Mouse (Mus musculus): ENCODE measurements around the gene Ppme1. TPM values are rescaled to one million over a fixed set of nuclear protein-coding genes. Genes with fewer than 3 reads are reported as not detected.

The Ppme1 gene
- polyA plus RNA-seq (2012; rRNA removed) = 77.0 and 93.3 TPM in 2 replicates

DNA sequence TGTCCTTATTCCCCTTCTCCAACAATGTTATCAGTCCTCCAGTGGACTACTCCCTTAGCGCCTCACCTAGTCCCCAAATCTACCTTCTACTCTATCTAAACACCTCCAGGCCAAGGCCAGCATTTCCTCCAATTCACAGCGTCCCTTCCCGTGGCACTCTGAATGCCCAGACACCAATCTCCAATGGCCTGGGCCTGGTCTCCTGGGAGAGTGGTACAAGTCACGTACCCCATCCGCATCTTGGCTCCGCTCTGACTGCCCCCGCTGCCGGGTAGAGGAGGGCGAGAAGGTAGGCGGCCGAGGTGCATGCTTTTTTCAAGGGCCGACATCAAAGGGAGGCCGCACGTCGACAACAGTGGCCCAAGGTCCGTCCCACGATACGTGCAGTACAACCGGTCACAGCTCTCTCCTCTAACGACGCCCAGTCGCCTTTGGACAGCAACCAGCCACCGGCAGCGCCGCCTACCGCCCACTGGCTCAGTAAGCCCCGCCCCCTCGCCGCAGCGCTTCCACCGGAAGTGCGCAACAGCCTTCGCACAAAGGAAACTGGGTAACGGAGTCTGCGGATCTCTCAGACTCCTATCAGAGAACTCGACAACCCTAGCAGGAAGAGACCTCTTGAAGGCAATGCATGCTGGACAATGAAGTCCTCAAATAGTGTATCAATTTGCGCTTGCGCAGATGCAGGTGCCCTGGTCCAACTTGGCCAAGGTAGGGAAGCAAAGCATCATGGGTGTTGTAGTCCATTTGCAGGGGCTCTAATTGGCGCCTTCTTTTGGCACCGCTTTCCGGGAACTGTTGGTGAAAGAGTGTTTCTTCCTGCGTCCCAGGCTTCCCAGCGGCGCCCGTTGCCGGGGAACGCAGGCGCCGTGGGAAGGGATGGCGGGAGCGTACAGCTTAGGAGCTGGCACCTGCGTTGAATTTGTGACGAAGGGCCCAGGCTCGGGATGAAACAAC is at the start of gene Ppme1, which contains the start of gene C2cd3:
Gene Ppme1 (minus strand): TSS at position 813 of the 957 bp plus-strand sequence.
Gene C2cd3 (plus strand): TSS at position 739 of the 957 bp plus-strand sequence.
- TF ChIP-seq POLR2A (IDR thresholded peaks at IDR 0.05; ENCODE audit: borderline replicate concordance, extremely low read depth, low read depth, low read length) (peak; percentile 98), CTCF (IDR thresholded peaks at IDR 0.05; ENCODE audit: insufficient read depth, low read length) (no peak)
- DNase-seq = peak; percentile 98
- H3K4me1 ChIP-seq (ENCODE audit: control insufficient read depth, insufficient read depth, low read length) = no peaks in the 10 kb centered on the region; the same call in 1 of the 2 replicates
- under 1% methylated on average over 54 of the region's 54 CpGs for WGBS
- H3K4me3 ChIP-seq (replicated peaks; ENCODE audit: extremely low read depth, low read depth, low read length) = peak within 1 kb of the TSS; percentile 90

DNA sequence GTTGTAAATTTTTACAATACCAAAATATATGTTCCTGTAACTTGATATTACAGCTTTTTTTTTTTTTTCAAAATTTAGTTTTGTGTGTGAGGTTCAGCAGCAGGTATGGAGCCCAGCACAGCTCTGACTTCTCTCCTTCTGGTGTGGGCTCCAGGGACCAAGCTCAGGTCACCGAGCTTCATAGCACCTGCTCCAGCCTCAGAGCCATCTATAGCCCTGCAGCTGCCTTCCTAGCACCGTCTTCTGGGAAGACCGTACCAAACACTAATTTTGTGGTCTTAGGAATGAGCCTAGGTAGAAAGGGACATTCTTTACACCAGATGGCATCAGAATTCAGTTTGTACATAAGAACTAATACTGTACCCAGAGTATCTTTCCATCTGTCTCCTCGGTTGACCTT is 36.6 kb upstream of the Ppme1 start:
- Histone ChIP-seq H3K4me1 (ENCODE audit: control insufficient read depth, insufficient read depth, low read length) (no peaks in the 10 kb centered on the region), H3K4me3 (replicated peaks; ENCODE audit: extremely low read depth, low read depth, low read length) (no peak overlapping the region)
- no peak for DNase-seq
- 97% methylated on average over 4 of the region's 4 CpGs for WGBS
- TF ChIP-seq POLR2A (IDR thresholded peaks at IDR 0.05; ENCODE audit: borderline replicate concordance, extremely low read depth, low read depth, low read length) = no peak
- no peak for TF ChIP-seq CTCF (IDR thresholded peaks at IDR 0.05; ENCODE audit: insufficient read depth, low read length)

DNA sequence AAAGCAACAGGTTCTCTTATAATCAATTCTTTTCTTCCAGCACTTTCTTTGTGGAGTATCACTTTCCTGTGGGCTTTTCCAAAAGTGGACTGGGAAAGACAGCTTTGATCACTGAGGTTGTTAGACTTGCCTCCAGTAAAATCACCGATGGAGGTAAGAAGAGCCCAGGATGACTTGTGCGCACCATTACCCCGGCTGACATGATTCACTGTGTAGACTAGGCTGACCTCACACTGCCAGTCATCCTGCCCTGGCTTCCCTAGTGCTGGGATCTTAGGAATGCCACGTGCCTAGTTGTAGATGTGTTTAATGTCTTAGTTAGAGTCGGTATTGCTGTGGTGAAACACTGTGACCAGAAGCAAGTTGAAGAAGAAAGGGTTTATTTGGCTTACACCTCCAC is 35.6 kb upstream of the Ppme1 start:
- no peak for DNase-seq
- Histone ChIP-seq H3K4me1 (ENCODE audit: control insufficient read depth, insufficient read depth, low read length) (no peaks in the 10 kb centered on the region), H3K4me3 (replicated peaks; ENCODE audit: extremely low read depth, low read depth, low read length) (no peak overlapping the region)
- TF ChIP-seq POLR2A (IDR thresholded peaks at IDR 0.05; ENCODE audit: borderline replicate concordance, extremely low read depth, low read depth, low read length) (no peak), CTCF (IDR thresholded peaks at IDR 0.05; ENCODE audit: insufficient read depth, low read length) (no peak)
- 94% methylated on average over 5 of the region's 5 CpGs for WGBS

DNA sequence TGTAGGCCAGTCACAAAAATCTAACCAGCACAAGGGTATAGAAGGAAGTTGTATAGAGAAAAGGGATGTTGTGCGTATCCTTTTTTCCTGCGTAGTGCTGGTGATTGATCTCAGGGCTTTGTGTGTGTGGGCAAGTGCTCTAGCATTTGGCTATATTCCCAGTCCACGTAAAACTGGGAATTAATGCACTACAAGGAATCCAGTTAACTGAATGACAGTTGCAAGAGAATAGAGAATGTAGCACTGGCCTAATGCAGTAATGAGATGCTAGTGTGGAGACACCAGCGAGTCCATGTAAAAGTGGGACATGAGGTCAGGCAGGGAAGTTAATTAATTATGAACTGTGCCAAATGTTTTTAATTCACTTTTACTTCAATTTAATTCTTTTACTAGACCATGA is 30.6 kb upstream of the Ppme1 start:
- DNase-seq = no peak
- TF ChIP-seq POLR2A (IDR thresholded peaks at IDR 0.05; ENCODE audit: borderline replicate concordance, extremely low read depth, low read depth, low read length) = no peak
- no peak for TF ChIP-seq CTCF (IDR thresholded peaks at IDR 0.05; ENCODE audit: insufficient read depth, low read length)
- no peaks in the 10 kb centered on the region for H3K4me1 ChIP-seq (ENCODE audit: control insufficient read depth, insufficient read depth, low read length)
- 83% methylated on average over 4 of the region's 4 CpGs for WGBS
- H3K4me3 ChIP-seq (replicated peaks; ENCODE audit: extremely low read depth, low read depth, low read length) = no peak overlapping the region

DNA sequence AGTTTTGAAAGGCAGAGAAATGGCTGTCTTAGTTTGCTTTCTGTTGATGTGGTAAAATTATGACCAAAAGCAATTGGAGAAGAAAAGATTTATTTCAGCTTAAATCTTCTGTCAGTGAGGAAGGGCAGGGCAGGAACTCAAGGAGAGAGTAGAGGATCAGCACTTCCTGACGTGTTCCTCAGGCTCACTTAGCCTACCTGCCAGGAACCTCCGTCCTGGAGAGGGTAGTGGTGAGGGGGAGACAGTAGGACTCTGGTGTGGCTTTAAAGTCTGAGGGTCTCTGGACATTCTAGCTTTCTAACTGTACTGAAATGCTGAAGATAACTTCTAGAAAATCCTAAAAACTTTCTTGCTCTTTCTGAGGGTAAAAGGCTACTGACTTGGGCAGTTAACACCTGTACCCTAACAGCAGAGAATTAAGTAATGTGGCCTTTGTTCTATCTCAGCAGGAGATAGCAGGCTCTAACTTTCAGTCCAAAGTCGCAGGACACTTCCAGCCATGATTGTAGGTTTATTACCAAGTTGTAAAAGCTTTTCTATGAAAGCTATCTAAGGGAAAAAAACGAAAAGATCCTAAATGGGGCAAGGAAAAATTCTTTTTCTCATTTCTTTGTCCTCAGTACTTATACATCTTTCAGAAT is 28.9 kb upstream of the Ppme1 start:
- TF ChIP-seq POLR2A (IDR thresholded peaks at IDR 0.05; ENCODE audit: borderline replicate concordance, extremely low read depth, low read depth, low read length) (no peak), CTCF (IDR thresholded peaks at IDR 0.05; ENCODE audit: insufficient read depth, low read length) (no peak)
- no peak for DNase-seq
- Histone ChIP-seq H3K4me1 (ENCODE audit: control insufficient read depth, insufficient read depth, low read length) (no peaks in the 10 kb centered on the region), H3K4me3 (replicated peaks; ENCODE audit: extremely low read depth, low read depth, low read length) (no peak overlapping the region)
- WGBS = 64% methylated on average over 4 of the region's 4 CpGs

DNA sequence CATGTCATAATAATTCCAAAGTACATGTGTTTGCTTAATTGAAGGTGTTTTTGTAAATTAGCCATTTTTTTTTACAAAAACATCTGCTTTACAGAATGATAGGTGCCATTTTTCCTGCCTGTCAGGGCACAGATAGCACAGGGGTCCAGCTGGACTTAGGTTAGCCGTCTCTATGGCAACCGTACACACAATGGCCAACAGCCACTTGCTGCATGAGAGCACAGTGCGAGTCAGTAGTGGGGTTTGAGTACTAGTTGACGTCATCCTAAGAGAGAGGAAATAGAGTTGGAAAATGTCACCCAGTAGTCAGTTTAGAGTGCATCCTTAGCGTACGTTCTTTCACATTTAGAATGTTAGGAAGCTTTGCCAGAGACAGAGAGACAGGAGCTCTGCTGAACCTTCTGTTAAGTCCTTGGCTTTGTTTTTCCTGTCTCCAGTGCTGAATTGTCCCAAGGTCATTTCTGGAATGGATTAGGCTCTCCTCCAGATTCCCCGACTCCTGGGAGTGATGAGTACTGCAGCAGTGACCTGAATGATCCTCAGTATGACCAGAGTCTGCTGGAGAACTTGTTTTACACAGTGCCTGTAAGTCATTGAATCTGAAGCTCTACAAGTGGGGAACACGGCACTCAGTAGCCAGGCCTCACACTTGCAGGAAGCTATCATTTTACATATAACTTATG is 27.3 kb upstream of the Ppme1 start:
- no peak overlapping the region for H3K4me3 ChIP-seq (replicated peaks; ENCODE audit: extremely low read depth, low read depth, low read length)
- WGBS = 67% methylated on average over 8 of the region's 8 CpGs
- TF ChIP-seq CTCF (IDR thresholded peaks at IDR 0.05; ENCODE audit: insufficient read depth, low read length) (no peak), POLR2A (IDR thresholded peaks at IDR 0.05; ENCODE audit: borderline replicate concordance, extremely low read depth, low read depth, low read length) (no peak)
- no peaks in the 10 kb centered on the region for H3K4me1 ChIP-seq (ENCODE audit: control insufficient read depth, insufficient read depth, low read length)
- DNase-seq = no peak

DNA sequence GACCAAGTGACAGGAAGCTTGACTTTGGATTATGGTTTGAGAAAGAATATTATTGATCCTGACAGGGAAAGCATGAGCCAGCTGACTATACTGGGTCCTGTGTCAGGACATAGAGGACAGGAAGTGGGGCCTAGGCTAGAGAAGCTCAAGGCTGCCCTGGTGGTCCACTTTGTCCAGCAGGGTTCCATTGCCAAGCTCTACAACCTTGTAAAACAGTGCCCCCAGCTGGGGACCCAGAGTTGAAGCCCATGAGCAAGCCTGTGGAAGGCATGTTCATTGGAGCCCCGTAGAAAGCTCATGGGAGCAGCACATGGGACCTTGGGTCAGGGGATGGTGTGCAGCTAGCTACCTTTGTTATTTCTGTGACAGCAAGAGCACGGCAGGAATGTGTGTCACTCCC is 20.2 kb upstream of the Ppme1 start:
- DNase-seq = no peak
- no peak overlapping the region for H3K4me3 ChIP-seq (replicated peaks; ENCODE audit: extremely low read depth, low read depth, low read length)
- no peak for TF ChIP-seq POLR2A (IDR thresholded peaks at IDR 0.05; ENCODE audit: borderline replicate concordance, extremely low read depth, low read depth, low read length)
- TF ChIP-seq CTCF (IDR thresholded peaks at IDR 0.05; ENCODE audit: insufficient read depth, low read length) = 0 out of 2 replicates have a peak, but pooled peaks have one; percentile 14
- WGBS = 85% methylated on average over 2 of the region's 2 CpGs
- H3K4me1 ChIP-seq (ENCODE audit: control insufficient read depth, insufficient read depth, low read length) = no peaks in the 10 kb centered on the region

DNA sequence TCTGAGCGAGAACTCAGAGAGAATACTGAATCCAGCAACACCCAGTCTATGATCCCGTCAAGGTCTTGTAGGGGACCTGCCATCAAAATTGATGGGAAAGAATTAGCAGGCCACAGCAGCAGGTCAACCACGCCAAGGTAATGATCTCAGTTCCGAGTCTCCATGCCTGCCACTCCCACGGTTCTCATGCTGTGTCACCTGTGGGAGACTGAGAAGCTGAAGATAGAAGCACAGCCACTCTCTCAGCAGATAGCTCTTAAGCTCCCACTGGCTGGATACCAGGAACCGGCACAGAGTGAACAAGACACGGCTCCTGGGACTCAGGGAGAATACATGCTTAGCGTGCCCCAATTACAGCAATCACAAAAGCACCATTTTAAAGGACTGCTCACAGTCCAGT is 18.1 kb upstream of the Ppme1 start:
- Histone ChIP-seq H3K4me1 (ENCODE audit: control insufficient read depth, insufficient read depth, low read length) (no peaks in the 10 kb centered on the region), H3K4me3 (replicated peaks; ENCODE audit: extremely low read depth, low read depth, low read length) (no peak overlapping the region)
- 90% methylated on average over 8 of the region's 8 CpGs for WGBS
- no peak for TF ChIP-seq CTCF (IDR thresholded peaks at IDR 0.05; ENCODE audit: insufficient read depth, low read length)
- TF ChIP-seq POLR2A (IDR thresholded peaks at IDR 0.05; ENCODE audit: borderline replicate concordance, extremely low read depth, low read depth, low read length) = no peak
- no peak for DNase-seq

DNA sequence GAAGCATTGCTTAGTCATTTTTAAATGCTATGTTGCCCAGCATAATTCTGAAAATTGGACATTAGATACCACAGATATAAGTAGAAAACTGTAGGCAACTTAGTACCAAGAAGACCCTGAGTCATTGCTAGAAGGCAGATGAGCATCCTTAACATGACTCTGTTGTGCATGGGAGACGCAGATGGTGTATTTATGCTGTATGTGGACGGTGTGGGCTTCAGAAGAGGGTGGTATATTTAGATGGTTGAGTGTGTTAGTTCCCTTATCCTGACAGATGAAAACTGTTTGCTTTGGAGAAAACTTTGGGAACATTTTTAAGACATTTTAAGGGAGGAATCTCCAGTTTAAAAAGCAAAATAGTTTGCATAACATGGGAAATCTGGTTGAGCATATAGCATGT is 16.1 kb upstream of the Ppme1 start:
- 93% methylated on average over 2 of the region's 2 CpGs for WGBS
- no peak overlapping the region for H3K4me3 ChIP-seq (replicated peaks; ENCODE audit: extremely low read depth, low read depth, low read length)

More for the DNA sequence above, 16.1 kb upstream of the Ppme1 start:
- DNase-seq = no peak
- H3K4me1 ChIP-seq (ENCODE audit: control insufficient read depth, insufficient read depth, low read length) = no peaks in the 10 kb centered on the region
- TF ChIP-seq POLR2A (IDR thresholded peaks at IDR 0.05; ENCODE audit: borderline replicate concordance, extremely low read depth, low read depth, low read length) = no peak
- TF ChIP-seq CTCF (IDR thresholded peaks at IDR 0.05; ENCODE audit: insufficient read depth, low read length) = no peak

Data from lung, adult 2 months (tissue).